24 mouse cellular contexts compared by ENCODE assay signal in the genomic region with DNA sequence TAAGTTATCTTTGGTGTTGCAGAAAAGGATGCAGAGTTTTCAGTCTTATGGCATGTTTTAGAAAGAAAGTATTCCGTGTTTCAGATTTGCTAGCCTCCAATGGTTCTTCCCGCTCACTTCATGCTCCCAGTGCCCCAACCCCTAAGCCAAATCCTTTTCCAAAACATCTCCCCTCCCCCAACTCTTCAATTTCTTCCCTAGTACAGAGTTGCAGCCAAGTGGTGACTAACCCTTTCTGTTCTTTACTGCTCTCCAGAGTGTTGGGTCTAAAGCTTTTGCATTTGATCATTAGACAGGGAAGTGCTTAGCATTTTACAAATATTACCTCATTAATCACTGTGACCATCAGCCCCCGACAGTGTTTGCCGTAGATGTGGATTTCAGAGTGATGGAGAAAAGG.
DNase-seq lines count a peak whose midpoint lies in the region; ATAC-seq and TF ChIP-seq lines count a peak whose summit lies in the region.
"Had no signal": no experiment of that assay in that cellular context is flagged by ENCODE, and none has a peak within 500 bp of the region (broad histone marks: within the 10 kb centered on the region; RNA-seq: fewer than 3 reads in every experiment).

No protein-coding gene starts in this region.

- H3K36me3 ChIP-seq in forebrain, embryonic 14.5 days (ENCODE audit: control insufficient read depth, insufficient read depth, low read length): no peaks in the 10 kb centered on the region
- no peaks in the 10 kb centered on the region for H3K36me3 ChIP-seq in forebrain, postnatal 0 days (ENCODE audit: insufficient read depth)
- no peaks in the 10 kb centered on the region for H3K36me3 ChIP-seq in lung, embryonic 14.5 days (ENCODE audit: insufficient read depth)
- H3K36me3 ChIP-seq in embryonic facial prominence, embryonic 15.5 days: no peaks in the 10 kb centered on the region
- H3K36me3 ChIP-seq in stomach, postnatal 0 days (ENCODE audit: control insufficient read depth, insufficient read depth, low read length): no peaks in the 10 kb centered on the region
- H3K36me3 ChIP-seq: embryonic facial prominence, embryonic 12.5 days; liver, embryonic 15.5 days had no signal

- no peak for TF ChIP-seq EP300 in stomach, postnatal 0 days (optimal IDR thresholded peaks at IDR 0.05)

- H3K9ac ChIP-seq in forebrain, embryonic 14.5 days (ENCODE audit: low read length): no peak overlapping the region
- no peak overlapping the region for H3K9ac ChIP-seq in forebrain, postnatal 0 days
- no peak overlapping the region for H3K9ac ChIP-seq in lung, embryonic 14.5 days
- no peak overlapping the region for H3K9ac ChIP-seq in embryonic facial prominence, embryonic 15.5 days
- 0 out of 2 replicates have a peak overlapping the region, but pooled peaks have one; percentile 27 for H3K9ac ChIP-seq in stomach, postnatal 0 days (ENCODE audit: low read length)
- H3K9ac ChIP-seq: embryonic facial prominence, embryonic 12.5 days; hindbrain, embryonic 14.5 days; liver, embryonic 15.5 days had no signal

- H3K4me2 ChIP-seq in forebrain, embryonic 14.5 days (ENCODE audit: low read length): no peak overlapping the region
- no peak overlapping the region for H3K4me2 ChIP-seq in forebrain, postnatal 0 days (ENCODE audit: low read depth)
- no peak overlapping the region for H3K4me2 ChIP-seq in lung, embryonic 14.5 days
- H3K4me2 ChIP-seq in embryonic facial prominence, embryonic 15.5 days (replicated peaks): no peak overlapping the region
- no peak overlapping the region; the same call in 1 of the 2 replicates for H3K4me2 ChIP-seq in stomach, postnatal 0 days (replicated peaks; ENCODE audit: low read depth)
- H3K4me2 ChIP-seq: embryonic facial prominence, embryonic 12.5 days; hindbrain, embryonic 14.5 days; liver, embryonic 15.5 days had no signal

- TF ChIP-seq CTCF in forebrain, postnatal 0 days (IDR thresholded peaks at IDR 0.05; ENCODE audit: low read depth): no peak
- TF ChIP-seq CTCF in lung, embryonic 14.5 days (IDR thresholded peaks at IDR 0.05; ENCODE audit: low read depth): no peak
- no peak for TF ChIP-seq CTCF in stomach, postnatal 0 days (IDR thresholded peaks at IDR 0.05; ENCODE audit: low read depth)

- no peak overlapping the region for H3K4me3 ChIP-seq in forebrain, embryonic 14.5 days (ENCODE audit: low read depth, low read length)
- no peak overlapping the region for H3K4me3 ChIP-seq in forebrain, postnatal 0 days (ENCODE audit: low read depth, low read length)
- no peak overlapping the region for H3K4me3 ChIP-seq in lung, embryonic 14.5 days (ENCODE audit: low read depth, low read length)
- H3K4me3 ChIP-seq in embryonic facial prominence, embryonic 15.5 days (replicated peaks): no peak overlapping the region
- H3K4me3 ChIP-seq in stomach, postnatal 0 days (ENCODE audit: low read depth, low read length): no peak overlapping the region
- H3K4me3 ChIP-seq: embryonic facial prominence, embryonic 12.5 days; heart, adult 2 months; layer of hippocampus, adult 2 months; liver, embryonic 15.5 days had no signal

- peak; percentile 72 for DNase-seq in forebrain, embryonic 14.5 days (ENCODE audit: low spot score)
- DNase-seq in forebrain, postnatal 0 days: no peak
- DNase-seq in lung, embryonic 14.5 days: peak; percentile 35
- no peak for DNase-seq in lung, adult 18-20 months
- no peak for DNase-seq in stomach, postnatal 0 days (ENCODE audit: low spot score)
- no peak for DNase-seq in adrenal gland, adult 2 months
- DNase-seq: adrenal gland, postnatal 36 days; cerebellum, adult 11-12 months; gastrocnemius, postnatal 36 days; heart, adult 2 months; heart, postnatal 4 days; kidney, adult 2 months; kidney, postnatal 14 days; liver; thymus, postnatal 14 days had no signal

- no peaks in the 10 kb centered on the region for H3K27me3 ChIP-seq in forebrain, embryonic 14.5 days (replicated peaks; ENCODE audit: control insufficient read depth, insufficient read depth, low read length)
- H3K27me3 ChIP-seq in forebrain, postnatal 0 days (ENCODE audit: insufficient read depth, low read length): no peaks in the 10 kb centered on the region
- H3K27me3 ChIP-seq in lung, embryonic 14.5 days (ENCODE audit: insufficient read depth, low read length): no peaks in the 10 kb centered on the region
- no peaks in the 10 kb centered on the region for H3K27me3 ChIP-seq in embryonic facial prominence, embryonic 15.5 days
- no peaks in the 10 kb centered on the region for H3K27me3 ChIP-seq in stomach, postnatal 0 days (ENCODE audit: control insufficient read depth, insufficient read depth, low read length)
- H3K27me3 ChIP-seq: embryonic facial prominence, embryonic 12.5 days; liver, embryonic 15.5 days had no signal

- ATAC-seq in forebrain, embryonic 14.5 days: peak; percentile 54; the same call in 1 of the 2 replicates
- ATAC-seq in forebrain, postnatal 0 days: no peak
- ATAC-seq in lung, embryonic 14.5 days (ENCODE audit: insufficient read depth): no peak
- ATAC-seq in embryonic facial prominence, embryonic 15.5 days (ENCODE audit: insufficient number of reproducible peaks, low FRiP score, low TSS enrichment, low read depth): no peak
- ATAC-seq in stomach, postnatal 0 days (ENCODE audit: low FRiP score, low TSS enrichment): no peak
- ATAC-seq: CD4-positive, CD25-positive, alpha-beta regulatory T cell, adult 4 months; inflammation-experienced regulatory T-cells, adult 6 months; lung, postnatal 0 days had no signal

- peaks cover 31% of the 10 kb centered on the region for H3K4me1 ChIP-seq in forebrain, embryonic 14.5 days (ENCODE audit: control insufficient read depth, insufficient read depth, low read length)
- H3K4me1 ChIP-seq in forebrain, postnatal 0 days (ENCODE audit: insufficient read depth): no peaks in the 10 kb centered on the region
- peaks cover 10% of the 10 kb centered on the region; the same call in 1 of the 2 replicates for H3K4me1 ChIP-seq in lung, embryonic 14.5 days (ENCODE audit: insufficient read depth)
- H3K4me1 ChIP-seq in embryonic facial prominence, embryonic 15.5 days: peaks cover 25% of the 10 kb centered on the region
- H3K4me1 ChIP-seq in stomach, postnatal 0 days (replicated peaks; ENCODE audit: control insufficient read depth, insufficient read depth): no peaks in the 10 kb centered on the region
- H3K4me1 ChIP-seq: liver, embryonic 15.5 days had no signal

- no peaks in the 10 kb centered on the region for H3K9me3 ChIP-seq in forebrain, embryonic 14.5 days (replicated peaks; ENCODE audit: control insufficient read depth, low read length)
- H3K9me3 ChIP-seq in forebrain, postnatal 0 days (ENCODE audit: low read length): no peaks in the 10 kb centered on the region
- H3K9me3 ChIP-seq in lung, embryonic 14.5 days (ENCODE audit: low read depth, low read length): no peaks in the 10 kb centered on the region
- no peaks in the 10 kb centered on the region for H3K9me3 ChIP-seq in embryonic facial prominence, embryonic 15.5 days (replicated peaks)
- H3K9me3 ChIP-seq in stomach, postnatal 0 days (ENCODE audit: control insufficient read depth, low read length): no peaks in the 10 kb centered on the region
- H3K9me3 ChIP-seq: embryonic facial prominence, embryonic 12.5 days; liver, embryonic 15.5 days had no signal

- no peak overlapping the region; the same call in 1 of the 2 replicates for H3K27ac ChIP-seq in forebrain, embryonic 14.5 days (ENCODE audit: low read depth, low read length)
- no peak overlapping the region for H3K27ac ChIP-seq in forebrain, postnatal 0 days (ENCODE audit: low read depth, low read length)
- no peak overlapping the region for H3K27ac ChIP-seq in lung, embryonic 14.5 days (ENCODE audit: low read depth)
- 0 out of 2 replicates have a peak overlapping the region, but pooled peaks have one; percentile 4 for H3K27ac ChIP-seq in embryonic facial prominence, embryonic 15.5 days (replicated peaks)
- H3K27ac ChIP-seq in stomach, postnatal 0 days (replicated peaks): no peak overlapping the region
- H3K27ac ChIP-seq: embryonic facial prominence, embryonic 12.5 days; heart, adult 2 months; hindbrain, embryonic 14.5 days; layer of hippocampus, adult 2 months; liver, embryonic 15.5 days; macrophage had no signal

- 22% methylated on average over 4 of the region's 4 CpGs for WGBS in forebrain, embryonic 14.5 days
- WGBS in forebrain, postnatal 0 days: 28% methylated on average over 4 of the region's 4 CpGs
- WGBS in lung, embryonic 14.5 days: 16% methylated on average over 4 of the region's 4 CpGs
- WGBS in embryonic facial prominence, embryonic 15.5 days: 50% methylated on average over 4 of the region's 4 CpGs
- WGBS in stomach, postnatal 0 days: 32% methylated on average over 4 of the region's 4 CpGs

Comparison
In these comparisons a context has a peak if more than half of its experiments do, and no peak if none do; other contexts are left out.
1. DNase-seq: peak in forebrain, embryonic 14.5 days (single experiment) and lung, embryonic 14.5 days (single experiment); none in forebrain, postnatal 0 days (single experiment), lung, adult 18-20 months (0 of 2), stomach, postnatal 0 days (single experiment) and adrenal gland, adult 2 months (single experiment).